Mouse (Mus musculus) right cerebral cortex, adult 2 months (tissue): Measurements from ENCODE around the gene Arhgef3.

Source experiments
- DNase-seq, 2 experiments: peaks; one replicate each; pipeline ENCODE4 v3.0.0; 2021 to 2022; ENCODE audit warnings: low spot score in 2 of 2

Arhgef3 gene

GRCm38 (mm10) chr14:27371669-27372076, 257.0 kb downstream of the Arhgef3 start:
- DNase-seq = no peak

GRCm38 (mm10) chr14:27373498-27373897, 258.8 kb downstream of the Arhgef3 start:
- no peak for DNase-seq

GRCm38 (mm10) chr14:27376115-27376648, 261.5 kb downstream of the Arhgef3 start:
- DNase-seq = no peak

- no peak for DNase-seq
Observed at GRCm38 (mm10) chr14:27378669-27379068, 264.0 kb downstream of the Arhgef3 start.

- no peak for DNase-seq
Observed at GRCm38 (mm10) chr14:27379404-27379803, 264.7 kb downstream of the Arhgef3 start.

- no peak for DNase-seq
Observed at GRCm38 (mm10) chr14:27381459-27381858, 266.8 kb downstream of the Arhgef3 start.

- DNase-seq = no peak
Observed at GRCm38 (mm10) chr14:27383321-27383830, 268.7 kb downstream of the Arhgef3 start.

- DNase-seq = no peak
Observed at GRCm38 (mm10) chr14:27384143-27384542, 269.4 kb downstream of the Arhgef3 start.

GRCm38 (mm10) chr14:27388616-27389015, 273.9 kb downstream of the Arhgef3 start:
- DNase-seq = no peak

GRCm38 (mm10) chr14:27389722-27390121, 275.0 kb downstream of the Arhgef3 start:
- no peak for DNase-seq

GRCm38 (mm10) chr14:27390663-27391062, 276.0 kb downstream of the Arhgef3 start:
- DNase-seq = no peak

GRCm38 (mm10) chr14:27391776-27392308, 277.1 kb downstream of the Arhgef3 start:
- no peak for DNase-seq

- no peak for DNase-seq
Observed at GRCm38 (mm10) chr14:27392660-27393059, 278.0 kb downstream of the Arhgef3 start.

- DNase-seq = no peak
Observed at GRCm38 (mm10) chr14:27393806-27394205, 279.1 kb downstream of the Arhgef3 start.

- DNase-seq = no peak
Observed at GRCm38 (mm10) chr14:27396424-27396823, 281.7 kb downstream of the Arhgef3 start.

- no peak for DNase-seq
Observed at GRCm38 (mm10) chr14:27397526-27397925, 282.8 kb downstream of the Arhgef3 start.

GRCm38 (mm10) chr14:27400495-27400894, 285.8 kb downstream of the Arhgef3 start:
- DNase-seq = no peak

- no peak for DNase-seq
Observed at GRCm38 (mm10) chr14:27401717-27402278, 287.1 kb downstream of the Arhgef3 start.

- DNase-seq = no peak
Observed at GRCm38 (mm10) chr14:27402332-27403250, 287.9 kb downstream of the Arhgef3 start.

- no peak for DNase-seq
Observed at GRCm38 (mm10) chr14:27405452-27405851, 290.8 kb downstream of the Arhgef3 start.

GRCm38 (mm10) chr14:27405947-27406346, 291.2 kb downstream of the Arhgef3 start:
- no peak for DNase-seq

- no peak for DNase-seq
Observed at GRCm38 (mm10) chr14:27408240-27408639, 293.5 kb downstream of the Arhgef3 start.
